Mouse (Mus musculus) small intestine, adult 2 months (tissue): Measurements from ENCODE around the gene Krtap5-3. TPM values are rescaled to one million over a fixed set of nuclear protein-coding genes. Genes with fewer than 3 reads are reported as not detected.
"Not testable (repeated sequence)": the region's sequence is repeated elsewhere in the genome, so short reads cannot be mapped to it uniquely, and the experiment has no call there.

Source experiments
- H3K27ac ChIP-seq: fragments of 200-500 bp; 2 replicates; pipeline ENCODE4 v1.5.1; 2012; ENCODE audit warnings: low read depth, low read length, control low read depth, inconsistent platforms; ENCODE audit not compliant: insufficient read depth
- H3K27me3 ChIP-seq: fragments of 200-500 bp; 2 replicates; pipeline ENCODE4 v1.6.1; 2012; ENCODE audit warnings: mild to moderate bottlenecking, moderate library complexity, low read length, inconsistent platforms; ENCODE audit not compliant: control insufficient read depth, insufficient read depth
- H3K36me3 ChIP-seq: fragments of 200-500 bp; 2 replicates; pipeline ENCODE4 v1.6.1; 2012; ENCODE audit warnings: mild to moderate bottlenecking, low read length, control low read depth, inconsistent platforms; ENCODE audit not compliant: control insufficient read depth, insufficient read depth
- H3K4me1 ChIP-seq: fragments of 200-500 bp; 2 replicates; pipeline ENCODE4 v1.6.1; 2012; ENCODE audit warnings: low read length, inconsistent platforms, mixed read lengths; ENCODE audit not compliant: control insufficient read depth, insufficient read depth, insufficient read length
- H3K4me3 ChIP-seq: fragments of 200-500 bp; 2 replicates; pipeline ENCODE4 v1.5.1; 2012; ENCODE audit warnings: low read depth, mild to moderate bottlenecking, control low read depth, inconsistent platforms, low read length, moderate library complexity
- CTCF ChIP-seq: fragments of 200-500 bp; IDR thresholded peaks from 2 replicates; pipeline ENCODE4 v1.5.1; 2012; ENCODE audit warnings: low read depth, mild to moderate bottlenecking, control low read depth, inconsistent platforms, low read length, moderate library complexity, mixed read lengths; ENCODE audit not compliant: insufficient replicate concordance, insufficient read length; ENCODE audit errors: extremely low read depth
- POLR2A ChIP-seq: fragments of 200-500 bp; IDR thresholded peaks from 2 replicates; pipeline ENCODE4 v1.6.1; 2012; ENCODE audit warnings: low read depth, mild to moderate bottlenecking, control low read depth, inconsistent platforms, low read length, moderate library complexity
- WGBS: fragments of 180-500 bp; shearing (Covaris S2); methylation state at CpG from one replicate; pipeline ENCODE4 v1.1.7; 2018; 5-methylcytosine and 5-hydroxymethylcytosine counted together
- polyA plus RNA-seq: library from polyadenylated mRNA; depleted of rRNA; stranded (reverse); fragments of >200 nt; gene quantifications from 2 replicates; pipeline ENCODE4 v1.2.3, GENCODE M21; 2012; rRNA removed

Gene Krtap5-3
- polyA plus RNA-seq, result 0.91 TPM in 1 of 2 replicates, not detected in the other

DNA sequence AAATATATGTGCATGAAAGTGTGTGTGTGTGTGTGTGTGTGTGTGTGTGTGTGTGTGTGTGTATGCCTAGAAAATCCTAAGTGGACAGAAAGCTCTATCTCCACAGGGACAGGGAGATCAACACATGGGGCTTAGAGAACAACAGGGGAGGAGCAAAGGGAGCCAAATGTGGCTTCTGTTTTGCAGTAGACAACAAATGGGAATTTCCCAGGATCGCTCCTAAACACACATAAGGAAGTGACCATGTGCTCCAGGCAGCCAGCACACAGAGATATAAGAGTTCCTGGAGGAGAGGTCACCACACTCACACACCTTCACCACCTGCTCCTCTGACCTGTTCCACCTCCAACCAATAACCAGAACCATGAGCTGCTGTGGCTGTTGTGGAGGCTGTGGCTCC, at the start of gene Krtap5-3:
Gene Krtap5-3 (plus strand): TSS at position 301 of the 400 bp plus-strand sequence.
- Histone ChIP-seq H3K27ac (peak within 1 kb of the TSS; percentile 42), H3K27me3 (no peaks in the 10 kb centered on the region), H3K36me3 (no peaks in the 10 kb centered on the region), H3K4me3 (no peak within 1 kb of the TSS), H3K4me1 (peaks cover 38% of the 10 kb centered on the region)
- 19% methylated on average over 1 of the region's 1 CpGs for WGBS
- TF ChIP-seq CTCF (no peak), POLR2A (no peak)

DNA sequence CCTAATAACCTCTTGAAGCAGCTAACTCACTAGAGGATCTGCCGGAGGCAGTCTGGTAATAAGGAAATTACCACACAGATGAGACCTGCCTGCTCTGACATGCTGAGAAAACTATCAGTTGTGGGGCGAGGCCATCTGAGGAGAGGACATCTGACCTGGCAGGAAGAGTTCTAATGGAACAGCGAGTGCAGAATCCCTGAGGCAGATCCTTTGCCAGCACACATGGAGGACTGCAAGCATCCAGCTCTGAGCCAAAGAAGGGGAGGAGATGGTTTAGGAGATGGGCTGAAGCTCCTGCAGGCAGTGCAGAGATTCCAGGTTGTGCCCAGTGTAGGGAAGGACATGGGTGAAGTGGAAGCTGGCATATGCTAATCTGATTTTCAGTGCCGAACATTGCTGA, 49.0 kb upstream of the Krtap5-3 start:
- TF ChIP-seq POLR2A (no peak), CTCF (no peak)

DNA sequence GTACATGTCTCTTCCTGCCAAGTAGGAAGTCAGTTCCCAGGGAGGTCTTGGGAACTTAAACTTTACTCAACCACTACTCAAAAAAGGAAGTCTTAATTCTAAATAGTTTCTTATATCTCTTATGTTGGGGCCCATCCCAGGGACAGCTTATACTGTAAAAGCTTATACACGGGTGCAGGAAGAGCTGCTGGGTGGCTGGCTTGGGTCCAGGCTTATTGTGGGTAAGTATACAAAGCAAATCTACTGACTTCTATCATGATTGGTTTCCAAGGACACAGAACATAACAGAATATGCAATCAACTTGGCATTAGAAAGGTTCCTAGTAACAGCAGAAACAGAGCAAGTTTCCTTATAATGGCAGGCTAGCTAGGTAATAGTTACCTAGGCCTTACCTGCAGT, 45.9 kb upstream of the Krtap5-3 start:
- Histone ChIP-seq H3K4me3 (no peak overlapping the region), H3K36me3 (no peaks in the 10 kb centered on the region), H3K27me3 (no peaks in the 10 kb centered on the region), H3K27ac (no peak overlapping the region), H3K4me1 (no peaks in the 10 kb centered on the region)
- WGBS, result 7% methylated on average over 1 of the region's 1 CpGs
- TF ChIP-seq POLR2A (no peak), CTCF (no peak)

More for the DNA sequence above, 49.0 kb upstream of the Krtap5-3 start:
- no peak overlapping the region for H3K27ac ChIP-seq
- no peaks in the 10 kb centered on the region for H3K27me3 ChIP-seq
- no peak overlapping the region for H3K4me3 ChIP-seq
- WGBS, result 61% methylated on average over 4 of the region's 4 CpGs
- no peaks in the 10 kb centered on the region for H3K4me1 ChIP-seq
- H3K36me3 ChIP-seq, result no peaks in the 10 kb centered on the region

DNA sequence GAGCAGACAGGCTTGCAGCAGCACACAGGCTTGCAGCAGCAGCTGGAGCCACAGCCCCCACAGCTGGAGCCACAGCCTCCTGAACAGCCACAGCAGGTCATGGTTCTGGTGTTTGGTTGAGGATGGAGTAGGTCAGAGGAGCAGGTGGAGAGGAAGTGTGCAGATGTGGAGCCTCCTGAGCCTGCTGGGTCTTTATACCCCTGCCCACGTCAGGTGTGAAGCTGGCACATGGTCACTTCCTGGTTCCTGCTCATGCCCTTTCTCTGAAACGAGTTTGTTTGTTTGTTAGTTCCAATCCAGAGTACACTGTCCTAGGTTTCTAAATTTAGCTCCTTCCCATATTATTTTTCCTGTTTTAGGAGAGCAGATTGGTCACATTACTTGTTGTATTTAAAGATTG, 44.2 kb upstream of the Krtap5-3 start, which contains the start of gene Gm29735:
Gene Gm29735 (minus strand): TSS at position 101 of the 400 bp plus-strand sequence.
- not testable (repeated sequence) for H3K36me3 ChIP-seq, H3K27ac ChIP-seq, H3K4me1 ChIP-seq, H3K4me3 ChIP-seq, H3K27me3 ChIP-seq
- 29% methylated on average over 2 of the region's 2 CpGs for WGBS

DNA sequence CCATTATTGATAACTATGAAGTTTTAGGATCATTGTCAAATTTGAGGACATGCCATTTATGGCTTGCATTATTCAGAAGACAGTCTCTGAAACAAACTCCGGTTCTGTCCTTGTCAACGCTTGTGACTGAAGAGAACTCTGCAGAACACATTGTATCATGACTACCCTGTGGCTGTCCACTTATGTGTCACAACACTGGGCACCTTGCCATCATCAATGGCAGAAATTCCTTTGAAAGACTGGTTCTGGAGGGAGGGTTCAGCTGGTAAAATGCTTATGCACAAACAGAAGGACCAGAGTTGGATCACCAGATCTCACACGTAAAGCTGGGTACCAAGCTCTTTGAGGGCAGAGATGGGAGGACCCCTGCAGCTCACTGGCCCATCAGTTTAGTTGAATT, 41.8 kb upstream of the Krtap5-3 start:
- Histone ChIP-seq H3K36me3 (no peaks in the 10 kb centered on the region), H3K27ac (no peak overlapping the region), H3K4me3 (no peak overlapping the region), H3K27me3 (no peaks in the 10 kb centered on the region), H3K4me1 (no peaks in the 10 kb centered on the region)
- WGBS, result 95% methylated on average over 3 of the region's 3 CpGs
- no peak for TF ChIP-seq CTCF

DNA sequence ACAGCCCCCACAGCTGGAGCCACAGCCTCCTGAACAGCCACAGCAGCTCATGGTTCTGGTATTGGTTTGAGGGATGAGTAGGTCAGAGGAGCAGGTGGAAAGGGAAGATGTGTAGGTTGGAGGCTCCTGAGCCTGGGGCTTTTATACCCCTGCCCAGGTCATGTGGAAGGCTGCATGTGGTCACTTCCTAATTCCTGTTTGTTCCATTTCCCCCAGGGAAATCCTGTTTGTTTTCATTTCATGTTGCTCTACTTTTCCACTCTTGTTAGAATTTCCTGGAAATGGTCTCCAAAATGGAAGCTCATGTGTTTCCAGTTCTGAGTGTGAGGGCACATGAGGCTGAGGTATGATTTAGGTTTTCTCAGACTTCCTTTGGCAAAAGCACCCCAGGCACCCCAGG, 35.5 kb upstream of the Krtap5-3 start, which contains the start of gene Gm4553:
Gene Gm4553 (minus strand): TSS at position 101 of the 400 bp plus-strand sequence.
- H3K36me3 ChIP-seq, H3K4me3 ChIP-seq, H3K4me1 ChIP-seq, H3K27ac ChIP-seq, H3K27me3 ChIP-seq: not testable (repeated sequence)

DNA sequence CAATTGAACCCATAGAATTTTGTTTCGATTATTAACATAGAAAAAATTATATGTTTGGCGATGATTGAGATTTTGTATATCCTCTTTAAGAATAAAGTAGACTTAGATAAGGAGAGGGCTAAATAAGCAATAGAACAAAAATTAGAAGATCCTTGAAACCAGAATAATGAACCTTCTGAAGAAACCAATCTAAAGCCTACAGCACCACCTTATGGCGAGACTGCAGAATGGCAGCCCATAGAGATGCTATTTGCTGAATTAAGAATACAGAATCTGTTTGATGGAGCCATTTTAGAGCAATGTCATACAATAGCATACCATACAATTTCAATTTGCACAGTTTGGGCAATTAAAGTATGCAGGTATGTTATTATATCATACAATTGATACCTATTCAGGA, 31.3 kb upstream of the Krtap5-3 start:
- H3K27me3 ChIP-seq, result no peaks in the 10 kb centered on the region; the same call in 1 of the 2 replicates
- H3K4me3 ChIP-seq, result no peak overlapping the region
- H3K4me1 ChIP-seq, result no peaks in the 10 kb centered on the region
- no peak overlapping the region for H3K27ac ChIP-seq
- WGBS, result 49% methylated on average over 3 of the region's 3 CpGs
- no peaks in the 10 kb centered on the region for H3K36me3 ChIP-seq
- no peak for TF ChIP-seq POLR2A
- no peak for TF ChIP-seq CTCF

DNA sequence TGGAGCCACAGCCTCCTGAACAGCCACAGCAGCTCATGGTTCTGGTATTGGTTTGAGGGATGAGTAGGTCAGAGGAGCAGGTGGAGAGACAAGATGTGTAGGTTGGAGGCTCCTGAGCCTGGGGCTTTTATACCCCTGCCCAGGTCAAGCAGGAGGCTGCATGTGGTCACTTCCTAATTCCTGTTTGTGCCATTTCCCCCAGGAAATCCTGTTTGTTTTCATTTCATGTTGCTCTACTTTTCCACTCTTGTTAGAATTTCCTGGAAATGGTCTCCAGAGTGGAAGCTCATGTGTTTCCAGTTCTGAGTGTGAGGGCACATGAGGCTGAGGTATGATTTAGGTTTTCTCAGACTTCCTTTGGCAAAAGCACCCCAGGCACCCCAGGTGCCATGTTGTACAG, 25.3 kb upstream of the Krtap5-3 start, which contains the start of gene Krtap5-2:
Gene Krtap5-2 (minus strand): TSS at position 101 of the 400 bp plus-strand sequence.
- H3K27me3 ChIP-seq, H3K36me3 ChIP-seq, H3K4me3 ChIP-seq: not testable (repeated sequence)

More for the DNA sequence above, 25.3 kb upstream of the Krtap5-3 start, which contains the start of gene Krtap5-2:
- not testable (repeated sequence) for H3K4me1 ChIP-seq, H3K27ac ChIP-seq
